Mouse (Mus musculus) frontal cortex, postnatal 14 days (tissue): ENCODE data around the gene Gm42669.

ENCODE experiments used
- DNase-seq, 2 experiments: peaks; one replicate each; pipeline ENCODE4 v3.0.0; 2022; ENCODE audit warnings: low spot score in 2 of 2

The Gm42669 gene

DNA sequence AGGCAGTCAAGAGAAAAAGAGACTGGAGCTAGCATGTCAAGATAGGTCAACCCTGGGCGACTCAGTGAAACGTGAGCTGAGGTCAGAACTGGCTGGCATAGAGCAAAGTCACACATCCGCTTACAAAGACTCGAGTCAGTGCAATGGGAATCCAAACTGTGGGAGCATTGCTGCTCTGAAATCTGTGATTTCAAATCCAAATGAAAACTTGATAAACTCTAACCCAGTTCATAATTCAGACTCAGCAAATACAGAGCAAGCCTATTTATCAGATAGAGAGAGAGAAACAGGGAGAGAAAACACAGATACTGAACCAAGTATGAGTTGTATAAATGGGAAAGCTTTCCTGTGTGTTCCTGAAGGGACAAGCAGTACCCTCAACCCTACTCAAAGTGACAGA is at the start of gene Gm42669:
Gene Gm42669, plus strand, starts transcription at position 301 of the 400 bp plus-strand sequence.
- DNase-seq = no peak

DNA sequence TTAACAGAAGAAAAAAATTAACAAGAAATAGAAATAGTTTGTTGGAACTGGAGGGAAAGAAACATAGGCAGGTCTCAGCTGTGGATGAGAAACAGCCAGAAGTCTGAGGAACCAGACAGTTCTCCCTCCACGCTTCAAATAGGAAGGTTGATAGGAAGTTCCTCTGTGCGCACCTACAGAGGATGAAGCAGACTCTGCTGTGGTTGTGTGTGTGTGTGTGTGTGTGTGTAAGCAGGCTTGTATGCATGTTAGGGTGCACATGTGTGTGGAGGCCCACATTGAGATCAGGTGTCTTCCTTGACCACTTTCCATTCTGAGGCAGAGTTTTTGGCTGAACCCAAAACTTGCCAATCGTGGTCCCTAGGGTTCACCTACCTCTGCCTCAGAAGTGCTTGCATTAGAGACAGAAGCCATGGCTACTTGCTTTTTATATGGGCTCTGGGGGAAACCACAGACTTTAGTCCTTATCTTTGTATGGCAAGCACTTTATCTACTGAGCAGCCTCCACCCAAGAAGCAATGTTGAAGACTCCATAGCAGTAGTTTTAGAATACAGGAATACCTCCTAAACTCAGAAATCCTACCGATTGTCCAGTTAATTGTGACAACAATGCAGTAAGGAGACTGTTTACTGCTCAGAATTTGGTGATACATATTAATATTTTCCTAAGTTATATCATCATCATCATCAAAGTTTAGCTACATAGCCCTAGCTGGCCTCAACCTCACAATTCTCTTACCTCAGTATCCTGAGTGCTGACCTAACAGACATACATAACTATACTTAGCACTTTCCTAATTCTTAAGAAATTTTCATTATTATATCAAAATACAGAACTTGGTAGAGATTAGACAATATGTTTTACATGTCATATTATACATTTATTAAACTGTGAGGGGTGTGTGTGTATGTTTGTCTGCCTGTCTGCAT is 45.0 kb upstream of the Gm42669 start:
- DNase-seq = no peak

DNA sequence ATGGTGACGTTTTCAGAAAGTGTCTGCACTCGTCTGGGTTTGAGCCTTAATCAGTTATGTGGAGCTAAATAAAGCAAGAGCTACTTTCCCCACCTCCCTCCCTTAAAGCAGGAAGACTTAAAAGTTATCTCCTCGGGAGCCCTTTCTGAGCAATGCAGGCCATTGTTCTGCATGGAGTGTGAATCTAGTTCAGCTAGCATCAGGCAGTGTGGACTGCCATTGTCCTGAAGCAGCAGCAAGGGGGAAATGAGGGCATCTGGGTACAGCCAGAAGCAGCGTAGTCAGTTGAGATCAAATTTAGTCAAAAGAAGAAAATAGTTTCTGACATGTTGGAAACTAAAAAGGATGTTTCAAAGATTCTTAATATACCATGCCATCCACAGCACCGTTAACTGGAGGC is 40.9 kb upstream of the Gm42669 start:
- DNase-seq = no peak

DNA sequence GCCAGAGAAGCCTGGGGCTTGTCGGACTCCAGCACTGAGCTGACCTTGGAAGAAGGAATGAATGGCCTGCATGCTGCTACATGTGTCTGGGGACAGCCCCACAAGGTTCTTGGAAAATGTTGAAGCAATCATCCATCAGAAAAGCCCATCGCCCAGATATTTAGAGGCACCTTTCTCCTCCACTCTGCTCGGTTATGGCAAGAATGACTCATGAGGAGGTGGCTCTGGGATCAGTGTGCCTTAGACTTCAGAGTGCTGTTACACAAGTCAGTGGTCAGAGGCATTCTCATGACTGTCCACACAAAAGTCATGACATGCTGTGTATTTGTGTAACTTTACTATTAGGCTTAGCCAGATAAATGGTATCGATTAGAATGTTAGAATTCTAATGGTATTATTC is 40.3 kb upstream of the Gm42669 start:
- no peak for DNase-seq

DNA sequence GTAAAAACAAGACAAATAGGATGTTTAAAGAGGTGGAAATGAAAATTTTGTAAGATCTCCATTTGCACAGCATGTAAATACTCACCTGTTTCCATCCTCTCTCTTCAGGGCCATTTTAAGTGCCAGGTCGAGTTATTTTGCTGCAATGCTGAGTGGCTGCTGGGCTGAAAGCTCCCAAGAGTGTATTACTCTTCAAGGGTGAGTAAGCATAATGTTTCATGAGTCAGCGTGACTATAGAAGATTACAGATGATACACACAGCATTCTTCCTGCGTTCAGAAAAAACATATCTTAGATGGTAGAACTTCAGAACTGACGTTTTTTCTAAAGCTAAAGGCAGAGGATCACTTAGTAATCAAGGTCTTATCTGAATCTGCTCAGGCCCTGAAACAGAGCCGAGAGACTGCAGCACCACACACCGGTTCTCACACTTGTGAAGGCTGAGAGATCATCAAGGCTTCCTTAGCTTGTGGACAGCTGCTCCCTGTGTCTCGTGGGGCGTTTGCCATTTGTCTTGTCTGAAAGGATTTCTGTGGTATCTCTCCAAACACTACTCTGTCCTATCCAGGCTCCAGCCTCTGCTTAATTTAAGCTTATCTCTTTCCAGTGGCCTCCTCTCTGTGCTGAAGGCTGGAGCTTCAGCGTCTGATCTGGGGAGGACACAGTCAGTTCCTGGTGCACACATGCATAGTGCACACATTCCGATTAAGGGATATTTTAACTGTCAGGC is 36.7 kb upstream of the Gm42669 start:
- no peak for DNase-seq

DNA sequence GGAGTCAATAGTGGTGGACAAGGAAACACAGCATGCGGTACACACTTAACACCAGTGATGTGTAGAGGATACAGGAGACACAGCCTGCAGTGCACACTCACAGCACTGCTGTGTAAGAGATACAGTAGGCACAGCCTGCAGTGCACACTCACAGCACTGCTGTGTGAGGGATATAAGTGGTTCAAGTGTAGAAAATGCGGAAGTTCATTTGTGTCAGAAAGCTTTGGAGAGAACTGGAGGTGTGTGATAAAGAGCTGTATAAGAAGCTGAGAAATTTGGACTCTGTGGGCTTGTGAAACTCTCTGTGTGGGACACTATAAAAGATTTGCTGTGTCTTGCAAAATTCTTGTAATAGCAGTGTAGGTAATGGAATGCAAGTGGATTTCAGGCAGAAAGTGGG is 27.2 kb upstream of the Gm42669 start:
- DNase-seq = no peak

DNA sequence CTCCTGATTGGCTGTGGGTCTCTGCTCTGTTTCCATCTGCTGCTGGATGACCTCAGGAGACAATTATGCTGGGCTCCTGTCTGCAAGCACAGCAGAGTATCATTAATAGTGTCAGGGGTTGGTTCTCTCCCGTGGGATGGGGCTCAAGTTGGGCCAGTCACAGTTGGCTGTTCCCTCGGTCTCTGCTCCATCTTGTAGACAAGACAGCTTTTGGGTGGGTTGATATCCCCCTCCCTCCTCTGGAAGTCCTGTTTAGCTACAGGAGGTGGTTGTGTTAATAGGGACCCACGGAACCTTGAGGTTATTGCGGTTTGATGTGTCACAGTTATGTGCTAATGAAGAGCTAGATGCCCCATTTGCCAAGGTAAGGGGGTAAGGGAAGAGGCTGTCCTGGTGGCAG is 18.4 kb upstream of the Gm42669 start:
- DNase-seq = no peak

DNA sequence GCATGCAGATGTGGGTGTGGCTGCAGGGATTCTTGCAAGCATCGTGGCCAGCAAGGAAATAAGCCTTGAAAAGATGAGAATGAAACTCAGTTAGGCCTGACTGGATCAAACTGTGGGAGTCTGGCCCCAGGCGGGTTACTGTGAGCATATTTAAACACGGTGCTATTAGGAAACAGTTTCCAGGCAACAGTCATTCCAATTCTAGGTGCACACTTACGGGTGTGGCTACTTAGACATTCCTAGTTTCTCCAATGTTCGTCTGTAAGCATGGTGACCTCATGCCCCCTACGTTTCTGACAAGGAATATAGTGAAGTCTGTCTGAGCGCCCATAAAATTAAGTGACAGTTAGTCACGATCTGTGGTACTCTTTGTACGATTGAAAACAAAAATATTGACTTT is 16.4 kb upstream of the Gm42669 start:
- no peak for DNase-seq

DNA sequence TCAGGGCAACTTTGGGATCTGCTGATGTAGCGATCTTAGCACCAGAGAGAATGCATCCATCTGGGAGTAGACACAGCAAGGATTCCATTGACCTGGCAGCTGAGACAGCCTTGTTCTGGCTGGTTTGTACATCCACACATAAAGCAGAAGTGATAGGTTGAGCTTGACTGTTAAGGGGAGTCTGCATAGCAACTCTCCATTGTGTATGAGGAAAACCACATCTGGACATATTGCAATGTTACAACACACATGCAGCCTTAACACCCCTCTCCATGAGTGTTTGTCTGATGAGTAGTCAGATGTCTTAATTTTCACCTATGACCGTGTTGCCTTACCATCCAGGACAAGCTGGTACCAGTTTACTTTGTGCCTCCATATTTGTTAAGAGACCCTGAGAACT is 14.9 kb upstream of the Gm42669 start:
- no peak for DNase-seq

DNA sequence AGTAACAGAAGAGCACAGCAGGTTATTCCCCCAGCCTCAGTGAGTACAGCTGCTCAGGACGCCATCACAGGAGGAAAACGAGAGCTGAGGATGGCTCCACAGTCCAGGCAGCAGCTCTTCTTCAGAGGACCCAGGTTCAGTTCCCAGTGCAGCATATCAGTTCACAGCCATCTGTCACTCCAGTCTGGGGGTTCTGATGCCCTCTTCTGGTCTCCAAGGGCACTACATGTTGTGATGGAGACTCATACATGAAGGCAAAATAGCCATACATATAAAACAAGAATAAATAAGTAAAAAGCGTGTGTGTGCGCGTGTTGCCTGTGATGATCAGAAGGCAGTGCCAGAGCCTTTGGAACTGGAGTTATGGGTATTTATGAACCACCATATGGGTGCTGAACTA is 12.7 kb upstream of the Gm42669 start:
- DNase-seq = no peak

DNA sequence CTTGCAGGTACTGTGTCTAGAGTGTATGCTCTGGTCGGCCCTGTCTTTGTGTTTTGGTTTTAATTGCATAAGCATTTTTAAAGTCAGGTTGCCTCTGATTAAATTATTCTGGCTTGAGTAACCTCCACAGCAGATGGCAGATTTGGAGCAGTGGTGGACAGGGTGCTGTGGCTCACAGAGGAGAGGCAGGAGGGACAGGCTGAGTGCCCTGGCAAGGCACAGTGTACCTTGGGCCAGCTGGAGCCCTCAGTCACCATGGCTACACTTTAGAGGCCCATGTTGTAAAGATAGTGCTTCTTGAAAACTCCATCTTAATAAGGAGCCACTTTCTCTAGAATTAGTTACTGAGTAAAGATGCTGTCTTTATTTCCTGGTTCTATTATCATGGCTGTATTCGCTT is 11.4 kb upstream of the Gm42669 start:
- no peak for DNase-seq

DNA sequence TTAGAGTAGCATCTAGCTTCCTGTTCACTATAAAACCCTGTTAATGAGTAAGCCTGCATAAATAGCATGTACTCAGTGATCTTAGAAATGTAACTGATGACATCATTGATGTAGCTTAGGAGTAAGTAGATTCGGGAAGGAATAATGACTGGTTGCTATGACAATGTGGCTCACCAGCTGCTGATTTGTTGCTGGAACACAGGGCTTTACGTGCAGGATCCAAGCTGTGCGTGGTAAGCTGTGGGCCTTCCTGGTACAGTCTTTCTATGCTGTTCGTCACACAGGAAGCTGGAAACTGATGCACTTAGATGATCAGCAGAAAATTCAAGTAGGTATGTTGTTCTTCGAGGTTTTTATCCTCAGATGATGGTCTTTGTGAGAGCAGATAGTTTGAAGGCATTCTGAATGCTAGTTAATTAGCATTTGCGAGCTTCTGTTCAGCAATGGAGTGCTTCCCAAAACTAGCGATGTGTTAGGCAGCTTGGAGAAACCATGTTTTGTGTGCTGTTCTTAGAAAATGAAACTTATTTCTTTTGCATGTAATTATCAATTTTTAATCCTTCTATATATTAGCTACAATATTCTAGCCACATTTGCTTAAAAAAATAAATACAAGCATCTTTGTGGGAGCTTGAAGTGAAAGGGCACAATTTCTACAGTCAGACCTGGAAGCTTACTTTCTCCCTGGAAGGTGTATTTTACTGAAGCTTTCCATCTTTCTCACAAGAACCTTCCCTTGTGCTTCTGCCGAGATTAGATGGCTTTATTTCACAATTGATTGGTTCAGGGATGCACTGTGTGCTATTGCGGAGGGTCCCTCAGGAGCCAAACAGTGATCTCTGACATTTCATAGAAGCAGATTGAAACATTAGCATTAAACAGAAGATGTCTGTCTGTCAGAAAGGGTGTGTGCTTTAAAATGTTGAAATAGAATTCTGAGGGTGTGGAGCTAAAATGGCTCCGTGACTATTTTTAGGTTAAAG is 9.6 kb upstream of the Gm42669 start:
- peak; percentile 56 to 66 for DNase-seq

DNA sequence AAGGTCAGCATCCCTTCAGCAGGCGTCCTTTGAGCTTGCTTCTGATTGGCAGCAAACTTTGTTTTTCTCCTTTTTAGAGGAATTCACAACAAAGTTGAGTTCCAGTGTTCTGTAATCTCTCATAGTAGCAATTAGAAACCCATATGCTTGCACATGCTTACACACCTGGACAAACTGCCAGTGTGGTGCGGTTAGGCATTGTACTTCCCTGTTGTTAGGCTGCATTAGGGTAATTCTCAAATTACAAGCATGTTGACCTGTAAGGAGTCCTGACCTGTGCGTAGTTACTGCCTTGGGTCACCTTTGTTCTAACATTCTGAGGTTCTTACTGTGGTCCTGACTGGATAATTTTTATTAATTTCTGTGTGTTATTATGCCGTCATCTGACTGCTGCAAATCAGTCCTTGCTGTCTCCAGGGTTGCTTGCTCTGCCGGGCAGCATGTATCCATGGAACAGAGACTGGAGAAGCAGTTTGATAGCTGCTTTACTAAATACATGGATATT is 8.6 kb upstream of the Gm42669 start:
- no peak for DNase-seq

DNA sequence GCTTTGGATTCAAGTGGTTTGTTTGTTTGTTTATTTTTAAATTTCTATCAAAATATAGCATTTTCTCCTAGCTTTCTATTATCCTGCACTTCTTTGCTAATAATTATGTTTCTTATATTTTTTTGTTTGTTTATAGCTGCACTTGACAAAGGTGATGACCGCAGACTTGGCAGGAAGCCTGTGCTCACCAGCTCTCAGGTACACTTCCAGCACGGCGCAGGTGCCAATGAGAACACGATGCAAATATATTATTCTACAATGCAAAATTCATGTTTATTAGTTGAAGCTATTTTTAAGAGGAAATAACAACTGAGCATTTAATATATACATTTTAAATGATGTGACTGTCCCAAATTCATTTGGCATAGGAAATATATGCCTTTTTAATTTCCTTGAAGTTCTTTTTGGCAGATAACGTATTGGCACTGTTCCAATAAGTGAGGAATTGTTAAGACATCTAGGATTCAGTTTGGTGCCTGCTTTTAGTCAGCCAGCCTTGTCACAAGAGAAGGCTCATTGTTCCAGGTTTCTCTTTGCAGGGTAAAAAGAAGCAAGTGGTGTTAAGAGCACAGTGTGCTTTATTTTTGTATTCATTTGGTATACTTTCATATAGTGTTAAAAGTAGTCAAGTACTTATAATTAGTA is 7.4 kb upstream of the Gm42669 start:
- no peak for DNase-seq

DNA sequence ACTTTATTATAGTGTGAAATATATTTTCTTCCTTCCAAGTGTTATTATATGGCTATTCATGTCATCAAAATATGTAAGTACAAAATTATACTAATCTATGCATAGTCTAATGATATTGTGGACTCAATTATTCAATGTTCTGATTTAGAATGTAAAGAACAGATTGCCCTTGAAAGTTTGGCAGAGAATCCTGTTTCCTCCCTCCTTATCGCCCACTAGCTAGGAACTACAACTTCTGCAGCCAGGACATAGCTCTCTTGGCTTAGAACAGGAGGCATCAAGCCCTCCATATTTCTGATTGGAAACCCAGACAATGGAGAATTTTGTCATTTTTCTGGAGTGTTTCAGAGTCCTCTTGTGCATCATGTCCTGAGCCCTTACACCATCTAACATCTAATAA is 6.7 kb upstream of the Gm42669 start:
- DNase-seq = no peak

DNA sequence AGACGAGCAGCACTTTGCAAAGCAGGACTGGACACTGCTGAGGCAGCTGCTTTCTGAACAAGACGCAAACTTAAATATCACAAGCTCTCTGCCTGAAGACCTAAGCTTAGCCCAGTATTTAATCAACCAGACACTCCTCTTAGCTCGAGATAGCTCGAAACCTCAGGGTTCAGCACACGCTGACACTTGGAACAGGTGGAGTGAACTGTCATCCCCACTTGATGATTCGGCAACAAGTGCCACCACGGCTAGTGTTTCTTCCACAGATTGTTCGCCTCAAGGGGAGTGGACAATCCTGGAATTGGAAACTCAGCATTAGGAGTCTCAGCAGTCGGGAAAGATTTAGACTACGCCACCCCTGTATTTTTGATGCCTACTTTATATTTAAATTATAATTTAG is 3.1 kb downstream of the Gm42669 start:
- DNase-seq = no peak

DNA sequence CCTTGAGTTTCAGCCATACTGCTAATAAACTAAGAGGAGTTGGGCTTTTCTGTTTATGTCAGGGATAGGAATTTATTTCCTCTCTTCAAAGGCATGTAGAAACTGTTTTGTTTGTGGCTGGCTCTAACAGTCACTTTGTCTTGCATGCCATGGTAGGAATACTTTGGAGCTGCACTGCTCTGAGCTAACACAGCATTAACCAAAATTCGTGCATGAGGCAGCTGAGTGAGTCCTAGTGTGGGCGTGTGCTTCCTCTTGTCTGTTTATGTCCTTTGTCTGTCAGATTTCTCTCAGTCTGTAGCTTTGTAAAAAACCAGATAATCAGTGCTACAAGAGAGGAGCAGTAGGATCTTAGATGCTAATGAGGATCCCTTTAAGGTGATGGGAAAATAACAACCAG is 3.9 kb downstream of the Gm42669 start:
- DNase-seq = no peak

DNA sequence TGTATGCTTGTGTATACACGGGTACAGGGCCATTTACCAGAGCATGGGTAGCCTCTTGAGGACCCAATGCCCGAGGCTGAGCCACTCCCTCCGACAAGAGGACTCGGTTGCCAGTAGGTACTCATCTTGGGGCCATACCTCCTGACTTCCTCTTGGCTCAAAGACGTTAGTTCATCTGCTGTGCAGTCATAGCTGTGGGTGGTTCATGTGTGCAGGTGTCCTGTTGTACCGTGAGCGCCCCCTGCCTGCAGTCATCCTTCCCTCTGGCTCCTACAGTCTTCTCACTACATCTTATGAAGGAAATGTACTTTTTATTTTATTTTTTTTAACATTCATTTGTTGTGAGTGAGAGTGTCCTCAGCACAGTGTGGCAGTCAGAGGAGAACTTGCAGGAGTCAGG is 6.2 kb downstream of the Gm42669 start:
- no peak for DNase-seq

DNA sequence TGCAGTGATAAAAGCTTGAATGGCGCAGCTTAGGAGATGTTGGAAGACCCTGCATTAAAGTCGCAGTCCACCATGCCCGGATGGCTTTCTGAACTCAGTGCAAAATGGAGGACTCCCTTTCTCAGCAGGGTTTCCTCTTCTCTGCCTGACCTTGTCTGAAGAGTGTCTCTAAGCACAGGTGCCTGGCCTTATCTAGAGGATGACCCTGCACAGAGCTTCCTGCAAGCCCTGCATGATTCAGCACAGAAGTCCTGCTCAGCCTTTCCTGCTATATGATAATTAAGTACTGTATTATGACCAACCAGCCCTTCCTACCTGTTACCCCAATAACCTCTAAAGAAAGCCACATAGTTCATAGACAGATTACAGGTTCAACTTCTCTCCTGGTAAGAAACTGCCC is 8.0 kb downstream of the Gm42669 start:
- no peak for DNase-seq

DNA sequence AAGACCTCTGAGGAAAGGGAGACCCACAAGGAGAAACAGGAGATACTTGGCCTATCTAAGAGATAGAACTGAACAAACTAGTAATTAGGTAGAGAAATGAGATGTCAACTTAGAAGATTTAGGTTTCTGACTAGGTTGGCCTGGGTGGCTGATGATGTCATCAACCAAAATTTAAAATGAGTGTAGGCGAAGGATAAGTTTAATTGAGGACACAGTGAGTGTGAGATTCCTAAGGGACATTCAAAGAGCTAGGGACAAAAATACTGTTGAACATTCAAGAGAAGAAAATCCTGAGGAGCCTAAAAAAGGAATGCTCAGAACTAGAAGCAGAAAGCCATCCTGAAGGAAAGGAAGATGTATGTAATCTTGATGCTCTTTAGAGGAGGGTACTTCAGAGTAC is 8.7 kb downstream of the Gm42669 start:
- DNase-seq = no peak

DNA sequence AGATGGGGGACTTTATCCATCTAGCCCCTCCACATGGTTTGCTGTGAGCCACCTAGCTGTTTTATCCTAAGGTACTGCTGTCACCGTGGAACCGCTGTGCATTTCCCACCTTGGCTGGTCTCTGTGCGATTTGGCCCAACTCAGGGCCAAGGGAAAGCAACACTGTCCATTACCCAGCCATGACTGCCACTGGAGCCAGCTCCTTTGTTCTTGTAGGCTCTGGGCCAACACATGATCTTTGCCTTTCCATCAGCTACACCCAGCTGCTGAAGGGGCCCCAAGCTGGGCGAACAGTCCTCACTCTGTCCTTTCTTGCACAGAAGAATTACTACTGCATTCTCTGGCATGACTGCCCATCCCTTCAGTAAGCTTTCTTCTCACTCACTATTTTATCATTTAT is 11.2 kb downstream of the Gm42669 start:
- DNase-seq = no peak
